Mouse (Mus musculus) liver, embryonic 16.5 days (tissue): Measurements from ENCODE around the gene Elmo3. TPM values are rescaled to one million over a fixed set of nuclear protein-coding genes. Genes with fewer than 3 reads are reported as not detected.

ENCODE experiments used
- ATAC-seq: fragments of 200-750 bp; cut with Nextera tagmentation; 2 replicates; pipeline ENCODE4 v1.8.0; 2017; ENCODE audit warnings: low read depth, mild to moderate bottlenecking, moderate number of reproducible peaks, moderate library complexity
- H3K27ac ChIP-seq: fragments of 300-500 bp; sonication (generic); 2 replicates; pipeline ENCODE4 v1.5.1; 2014; ENCODE audit warnings: mild to moderate bottlenecking, low read length
- H3K27me3 ChIP-seq: fragments of 300-500 bp; sonication (generic); 2 replicates; pipeline ENCODE4 v1.6.1; 2014; ENCODE audit warnings: low read depth, low read length, mixed read lengths; ENCODE audit not compliant: control insufficient read depth, insufficient read depth
- H3K36me3 ChIP-seq: fragments of 300-500 bp; sonication (generic); 2 replicates; pipeline ENCODE4 v1.6.1; 2014; ENCODE audit warnings: mild to moderate bottlenecking; ENCODE audit not compliant: control insufficient read depth, insufficient read depth
- H3K4me1 ChIP-seq: fragments of 300-500 bp; sonication (generic); 2 replicates; pipeline ENCODE4 v1.6.1; 2014; ENCODE audit warnings: low read depth, low read length, mixed read lengths; ENCODE audit not compliant: control insufficient read depth
- H3K4me2 ChIP-seq: fragments of 300-500 bp; sonication (generic); 2 replicates; pipeline ENCODE4 v1.6.1; 2014; ENCODE audit warnings: low read depth, low read length, mixed read lengths
- H3K4me3 ChIP-seq: fragments of 300-500 bp; sonication (generic); 2 replicates; pipeline ENCODE4 v1.5.1; 2014; ENCODE audit warnings: low read depth, mild to moderate bottlenecking, low read length
- H3K9ac ChIP-seq: fragments of 300-500 bp; sonication (generic); 2 replicates; pipeline ENCODE4 v1.6.1; 2014; ENCODE audit warnings: low read depth, low read length
- H3K9me3 ChIP-seq: fragments of 300-500 bp; sonication (generic); replicated peaks from 2 replicates; pipeline ENCODE4 v1.6.1; 2016; ENCODE audit warnings: low read length; ENCODE audit not compliant: control insufficient read depth
- whole genome bisulfite sequencing: fragments of 180-500 bp; shearing (Covaris S2); extraction: QIAGEN DNeasy Blood & Tissue Kit; methylation state at CpG from one replicate; pipeline ENCODE4 v1.1.7; 2014; ENCODE audit not compliant: insufficient replicate concordance; 5-methylcytosine and 5-hydroxymethylcytosine counted together
- polyA plus RNA-seq: library from polyadenylated mRNA; unstranded; fragments of >200 nt; fragmentation: Nextera tagmentation; extraction: Ambion mirVana; gene quantifications from 2 replicates; pipeline ENCODE4 v1.2.1, GENCODE M21; 2015

Elmo3 gene
- polyA plus RNA-seq, 1 experiment from 2014 or later = 5.3 TPM

GRCm38 (mm10) chr8:105303874-105304273 lies 1.5 kb upstream of the Elmo3 start:
- 0 out of 2 replicates have a peak overlapping the region, but pooled peaks have one; percentile 8 for H3K4me2 ChIP-seq
- no peak overlapping the region for H3K9ac ChIP-seq
- no peaks in the 10 kb centered on the region for H3K27me3 ChIP-seq
- ATAC-seq = no peak
- H3K4me3 ChIP-seq = no peak overlapping the region
- H3K4me1 ChIP-seq = peaks cover 56% of the 10 kb centered on the region
- no peaks in the 10 kb centered on the region for H3K9me3 ChIP-seq
- 86% methylated on average over 9 of the region's 9 CpGs for WGBS
- peak overlapping the region; percentile 60 for H3K27ac ChIP-seq
- peaks cover 69% of the 10 kb centered on the region for H3K36me3 ChIP-seq

- no peak overlapping the region for H3K9ac ChIP-seq
- H3K4me3 ChIP-seq = no peak overlapping the region
- no peak for ATAC-seq
- no peaks in the 10 kb centered on the region for H3K27me3 ChIP-seq
- no peaks in the 10 kb centered on the region for H3K9me3 ChIP-seq
- 62% methylated on average over 9 of the region's 9 CpGs for WGBS
- peak overlapping the region; percentile 59; the same call in 1 of the 2 replicates for H3K4me2 ChIP-seq
- peaks cover 74% of the 10 kb centered on the region for H3K36me3 ChIP-seq
- H3K4me1 ChIP-seq = peaks cover 53% of the 10 kb centered on the region
- H3K27ac ChIP-seq = peak overlapping the region; percentile 60
Measured at GRCm38 (mm10) chr8:105304325-105305210, 833 bp upstream of the Elmo3 start.

GRCm38 (mm10) chr8:105306146-105306691 lies 818 bp downstream of the Elmo3 start:
- peak overlapping the region; percentile 60 for H3K27ac ChIP-seq
- 68% methylated on average over 5 of the region's 5 CpGs for WGBS
- peaks cover 78% of the 10 kb centered on the region for H3K36me3 ChIP-seq
- no peaks in the 10 kb centered on the region; the same call in 1 of the 2 replicates for H3K9me3 ChIP-seq
- no peak for ATAC-seq
- no peaks in the 10 kb centered on the region for H3K27me3 ChIP-seq
- H3K9ac ChIP-seq = peak overlapping the region; percentile 49; the same call in 1 of the 2 replicates
- peak overlapping the region; percentile 59 for H3K4me2 ChIP-seq
- H3K4me3 ChIP-seq = peak overlapping the region; percentile 53
- peaks cover 49% of the 10 kb centered on the region for H3K4me1 ChIP-seq

GRCm38 (mm10) chr8:105307670-105308069 lies 2.3 kb downstream of the Elmo3 start:
- no peak for ATAC-seq
- Histone ChIP-seq H3K4me3 (no peak overlapping the region), H3K9me3 (no peaks in the 10 kb centered on the region; the same call in 1 of the 2 replicates), H3K4me2 (no peak overlapping the region), H3K9ac (no peak overlapping the region), H3K36me3 (peaks cover 72% of the 10 kb centered on the region), H3K4me1 (peaks cover 48% of the 10 kb centered on the region), H3K27me3 (no peaks in the 10 kb centered on the region), H3K27ac (no peak overlapping the region)
- 89% methylated on average over 13 of the region's 13 CpGs for WGBS

- Histone ChIP-seq H3K27ac (no peak overlapping the region), H3K4me1 (peaks cover 48% of the 10 kb centered on the region), H3K27me3 (no peaks in the 10 kb centered on the region), H3K4me2 (no peak overlapping the region), H3K9ac (no peak overlapping the region), H3K4me3 (no peak overlapping the region), H3K9me3 (no peaks in the 10 kb centered on the region; the same call in 1 of the 2 replicates), H3K36me3 (peaks cover 73% of the 10 kb centered on the region)
- WGBS = 85% methylated on average over 10 of the region's 10 CpGs
- no peak for ATAC-seq
Measured at GRCm38 (mm10) chr8:105308428-105308827, 3.0 kb downstream of the Elmo3 start.

- WGBS = 86% methylated on average over 15 of the region's 15 CpGs
- Histone ChIP-seq H3K27ac (no peak overlapping the region), H3K36me3 (peaks cover 73% of the 10 kb centered on the region), H3K4me2 (no peak overlapping the region), H3K4me3 (no peak overlapping the region), H3K9ac (no peak overlapping the region), H3K9me3 (no peaks in the 10 kb centered on the region; the same call in 1 of the 2 replicates), H3K27me3 (no peaks in the 10 kb centered on the region), H3K4me1 (peaks cover 48% of the 10 kb centered on the region)
- ATAC-seq = no peak
Measured at GRCm38 (mm10) chr8:105309142-105309847, 3.9 kb downstream of the Elmo3 start.

GRCm38 (mm10) chr8:105310118-105310517 lies 4.7 kb downstream of the Elmo3 start:
- H3K4me1 ChIP-seq = peaks cover 43% of the 10 kb centered on the region
- no peaks in the 10 kb centered on the region for H3K27me3 ChIP-seq
- no peak overlapping the region for H3K9ac ChIP-seq
- ATAC-seq = no peak
- peaks cover 75% of the 10 kb centered on the region for H3K36me3 ChIP-seq
- 82% methylated on average over 8 of the region's 8 CpGs for WGBS
- no peaks in the 10 kb centered on the region; the same call in 1 of the 2 replicates for H3K9me3 ChIP-seq
- H3K4me2 ChIP-seq = no peak overlapping the region
- H3K27ac ChIP-seq = no peak overlapping the region
- H3K4me3 ChIP-seq = no peak overlapping the region

GRCm38 (mm10) chr8:105311718-105312117 lies 6.3 kb downstream of the Elmo3 start:
- Histone ChIP-seq H3K9ac (no peak overlapping the region), H3K4me1 (peaks cover 29% of the 10 kb centered on the region), H3K4me3 (no peak overlapping the region), H3K9me3 (no peaks in the 10 kb centered on the region; the same call in 1 of the 2 replicates), H3K27me3 (no peaks in the 10 kb centered on the region), H3K36me3 (peaks cover 85% of the 10 kb centered on the region), H3K27ac (no peak overlapping the region), H3K4me2 (no peak overlapping the region)
- ATAC-seq = peak; percentile 42
- WGBS = 38% methylated on average over 1 of the region's 1 CpGs
